Mouse (Mus musculus): ENCODE data around the gene Gpsm1. TPM values are rescaled to one million over a fixed set of nuclear protein-coding genes. Genes with fewer than 3 reads are reported as not detected.

The Gpsm1 gene
- polyA plus RNA-seq, 1 experiment from 2014 or later: 24.0 TPM

GRCm38 (mm10) chr2:26290133-26290532 is 25.2 kb upstream of the Gpsm1 start:
- Histone ChIP-seq H3K9me3 (ENCODE audit: control insufficient read depth, low read depth, low read length) (no peaks in the 10 kb centered on the region), H3K36me3 (ENCODE audit: control insufficient read depth, insufficient read depth, low read length) (no peaks in the 10 kb centered on the region), H3K9ac (replicated peaks; ENCODE audit: low read depth, low read length) (no peak overlapping the region), H3K27ac (ENCODE audit: low read length) (no peak overlapping the region), H3K4me2 (replicated peaks; ENCODE audit: low read depth, low read length) (no peak overlapping the region), H3K4me3 (ENCODE audit: low read depth, low read length) (no peak overlapping the region), H3K27me3 (ENCODE audit: control insufficient read depth, insufficient read depth, low read length) (no peaks in the 10 kb centered on the region), H3K4me1 (ENCODE audit: control insufficient read depth, insufficient read depth, low read length) (no peaks in the 10 kb centered on the region)
- 57% methylated on average over 5 of the region's 5 CpGs for WGBS
- ATAC-seq (ENCODE audit: insufficient number of reproducible peaks, insufficient read depth, low FRiP score, low read depth): no peak

GRCm38 (mm10) chr2:26294457-26294856 is 20.9 kb upstream of the Gpsm1 start, which contains the start of gene Ccdc187:
Gene Ccdc187, minus strand, starts transcription at chr2:26294557.
- H3K9ac ChIP-seq (replicated peaks; ENCODE audit: low read depth, low read length): no peak within 1 kb of the TSS
- WGBS: 69% methylated on average over 2 of the region's 2 CpGs
- ATAC-seq (ENCODE audit: insufficient number of reproducible peaks, insufficient read depth, low FRiP score, low read depth): no peak

GRCm38 (mm10) chr2:26296606-26297195 is 18.6 kb upstream of the Gpsm1 start:
- H3K4me2 ChIP-seq (replicated peaks; ENCODE audit: low read depth, low read length): no peak overlapping the region

More at GRCm38 (mm10) chr2:26294457-26294856, 20.9 kb upstream of the Gpsm1 start, which contains the start of gene Ccdc187:
- Histone ChIP-seq H3K36me3 (ENCODE audit: control insufficient read depth, insufficient read depth, low read length) (no peaks in the 10 kb centered on the region), H3K27me3 (ENCODE audit: control insufficient read depth, insufficient read depth, low read length) (no peaks in the 10 kb centered on the region), H3K27ac (ENCODE audit: low read length) (no peak within 1 kb of the TSS), H3K4me2 (replicated peaks; ENCODE audit: low read depth, low read length) (no peak within 1 kb of the TSS), H3K4me3 (ENCODE audit: low read depth, low read length) (no peak within 1 kb of the TSS), H3K9me3 (ENCODE audit: control insufficient read depth, low read depth, low read length) (no peaks in the 10 kb centered on the region), H3K4me1 (ENCODE audit: control insufficient read depth, insufficient read depth, low read length) (peaks cover 23% of the 10 kb centered on the region)

GRCm38 (mm10) chr2:26298208-26298855 is 17.0 kb upstream of the Gpsm1 start:
- no peak overlapping the region for H3K4me3 ChIP-seq (ENCODE audit: low read depth, low read length)
- H3K4me1 ChIP-seq (ENCODE audit: control insufficient read depth, insufficient read depth, low read length): peaks cover 27% of the 10 kb centered on the region
- H3K27ac ChIP-seq (ENCODE audit: low read length): peak overlapping the region; percentile 16; the same call in 1 of the 2 replicates
- ATAC-seq (ENCODE audit: insufficient number of reproducible peaks, insufficient read depth, low FRiP score, low read depth): peak; percentile 71
- no peaks in the 10 kb centered on the region for H3K9me3 ChIP-seq (ENCODE audit: control insufficient read depth, low read depth, low read length)
- 1% methylated on average over 10 of the region's 10 CpGs for WGBS
- no peak overlapping the region for H3K9ac ChIP-seq (replicated peaks; ENCODE audit: low read depth, low read length)
- H3K27me3 ChIP-seq (ENCODE audit: control insufficient read depth, insufficient read depth, low read length): no peaks in the 10 kb centered on the region
- H3K4me2 ChIP-seq (replicated peaks; ENCODE audit: low read depth, low read length): peak overlapping the region; percentile 20
- H3K36me3 ChIP-seq (ENCODE audit: control insufficient read depth, insufficient read depth, low read length): no peaks in the 10 kb centered on the region

More at GRCm38 (mm10) chr2:26296606-26297195, 18.6 kb upstream of the Gpsm1 start:
- no peak overlapping the region for H3K4me3 ChIP-seq (ENCODE audit: low read depth, low read length)
- no peaks in the 10 kb centered on the region for H3K9me3 ChIP-seq (ENCODE audit: control insufficient read depth, low read depth, low read length)
- ATAC-seq (ENCODE audit: insufficient number of reproducible peaks, insufficient read depth, low FRiP score, low read depth): no peak
- H3K36me3 ChIP-seq (ENCODE audit: control insufficient read depth, insufficient read depth, low read length): no peaks in the 10 kb centered on the region
- H3K4me1 ChIP-seq (ENCODE audit: control insufficient read depth, insufficient read depth, low read length): peaks cover 27% of the 10 kb centered on the region
- 29% methylated on average over 6 of the region's 6 CpGs for WGBS
- peak overlapping the region; percentile 59 for H3K27ac ChIP-seq (ENCODE audit: low read length)
- H3K27me3 ChIP-seq (ENCODE audit: control insufficient read depth, insufficient read depth, low read length): no peaks in the 10 kb centered on the region
- no peak overlapping the region for H3K9ac ChIP-seq (replicated peaks; ENCODE audit: low read depth, low read length)

- no peak for ATAC-seq (ENCODE audit: insufficient number of reproducible peaks, insufficient read depth, low FRiP score, low read depth)
- Histone ChIP-seq H3K4me2 (replicated peaks; ENCODE audit: low read depth, low read length) (0 out of 2 replicates have a peak overlapping the region, but pooled peaks have one; percentile 20), H3K27ac (ENCODE audit: low read length) (peak overlapping the region; percentile 16; the same call in 1 of the 2 replicates)
Observed at GRCm38 (mm10) chr2:26298856-26299230, 16.5 kb upstream of the Gpsm1 start.

GRCm38 (mm10) chr2:26299336-26299735 is 16.0 kb upstream of the Gpsm1 start:
- peaks cover 27% of the 10 kb centered on the region for H3K4me1 ChIP-seq (ENCODE audit: control insufficient read depth, insufficient read depth, low read length)
- H3K9me3 ChIP-seq (ENCODE audit: control insufficient read depth, low read depth, low read length): no peaks in the 10 kb centered on the region
- H3K9ac ChIP-seq (replicated peaks; ENCODE audit: low read depth, low read length): no peak overlapping the region
- 55% methylated on average over 7 of the region's 7 CpGs for WGBS
- H3K4me2 ChIP-seq (replicated peaks; ENCODE audit: low read depth, low read length): peak overlapping the region; percentile 20; the same call in 1 of the 2 replicates
- H3K4me3 ChIP-seq (ENCODE audit: low read depth, low read length): no peak overlapping the region; the same call in 1 of the 2 replicates
- no peaks in the 10 kb centered on the region for H3K27me3 ChIP-seq (ENCODE audit: control insufficient read depth, insufficient read depth, low read length)
- H3K27ac ChIP-seq (ENCODE audit: low read length): peak overlapping the region; percentile 16; the same call in 1 of the 2 replicates
- ATAC-seq (ENCODE audit: insufficient number of reproducible peaks, insufficient read depth, low FRiP score, low read depth): no peak
- no peaks in the 10 kb centered on the region for H3K36me3 ChIP-seq (ENCODE audit: control insufficient read depth, insufficient read depth, low read length)

More at GRCm38 (mm10) chr2:26298856-26299230, 16.5 kb upstream of the Gpsm1 start:
- Histone ChIP-seq H3K4me1 (ENCODE audit: control insufficient read depth, insufficient read depth, low read length) (peaks cover 27% of the 10 kb centered on the region), H3K9ac (replicated peaks; ENCODE audit: low read depth, low read length) (no peak overlapping the region), H3K4me3 (ENCODE audit: low read depth, low read length) (no peak overlapping the region; the same call in 1 of the 2 replicates), H3K27me3 (ENCODE audit: control insufficient read depth, insufficient read depth, low read length) (no peaks in the 10 kb centered on the region), H3K9me3 (ENCODE audit: control insufficient read depth, low read depth, low read length) (no peaks in the 10 kb centered on the region), H3K36me3 (ENCODE audit: control insufficient read depth, insufficient read depth, low read length) (no peaks in the 10 kb centered on the region)
- WGBS: 19% methylated on average over 4 of the region's 4 CpGs

GRCm38 (mm10) chr2:26300161-26300807 is 15.0 kb upstream of the Gpsm1 start:
- peak; percentile 47; the same call in 1 of the 2 replicates for ATAC-seq (ENCODE audit: insufficient number of reproducible peaks, insufficient read depth, low FRiP score, low read depth)
- H3K27me3 ChIP-seq (ENCODE audit: control insufficient read depth, insufficient read depth, low read length): no peaks in the 10 kb centered on the region
- H3K4me2 ChIP-seq (replicated peaks; ENCODE audit: low read depth, low read length): no peak overlapping the region
- peaks cover 27% of the 10 kb centered on the region for H3K4me1 ChIP-seq (ENCODE audit: control insufficient read depth, insufficient read depth, low read length)
- H3K4me3 ChIP-seq (ENCODE audit: low read depth, low read length): no peak overlapping the region
- no peaks in the 10 kb centered on the region for H3K9me3 ChIP-seq (ENCODE audit: control insufficient read depth, low read depth, low read length)
- peak overlapping the region; percentile 16; the same call in 1 of the 2 replicates for H3K27ac ChIP-seq (ENCODE audit: low read length)
- 45% methylated on average over 5 of the region's 5 CpGs for WGBS
- H3K36me3 ChIP-seq (ENCODE audit: control insufficient read depth, insufficient read depth, low read length): no peaks in the 10 kb centered on the region
- H3K9ac ChIP-seq (replicated peaks; ENCODE audit: low read depth, low read length): no peak overlapping the region

GRCm38 (mm10) chr2:26300808-26301174 is 14.5 kb upstream of the Gpsm1 start:
- H3K4me3 ChIP-seq (ENCODE audit: low read depth, low read length): no peak overlapping the region
- WGBS: 0% methylated on average over 3 of the region's 3 CpGs
- H3K27me3 ChIP-seq (ENCODE audit: control insufficient read depth, insufficient read depth, low read length): no peaks in the 10 kb centered on the region
- peak overlapping the region; percentile 16; the same call in 1 of the 2 replicates for H3K27ac ChIP-seq (ENCODE audit: low read length)
- H3K4me2 ChIP-seq (replicated peaks; ENCODE audit: low read depth, low read length): no peak overlapping the region
- H3K4me1 ChIP-seq (ENCODE audit: control insufficient read depth, insufficient read depth, low read length): peaks cover 27% of the 10 kb centered on the region
- H3K9me3 ChIP-seq (ENCODE audit: control insufficient read depth, low read depth, low read length): no peaks in the 10 kb centered on the region
- H3K36me3 ChIP-seq (ENCODE audit: control insufficient read depth, insufficient read depth, low read length): no peaks in the 10 kb centered on the region
- H3K9ac ChIP-seq (replicated peaks; ENCODE audit: low read depth, low read length): no peak overlapping the region
- ATAC-seq (ENCODE audit: insufficient number of reproducible peaks, insufficient read depth, low FRiP score, low read depth): no peak
